In genomic region chr11:44534999-44535750, GRCm38 (mm10) we compare ENCODE assay signal across 22 mouse cellular contexts. TPM values are rescaled to one million over a fixed set of nuclear protein-coding genes. Genes with fewer than 3 reads are reported as not detected.
DNase-seq lines count a peak whose midpoint lies in the region; TF ChIP-seq lines count a peak whose summit lies in the region.
"Had no signal": no experiment of that assay in that cellular context is flagged by ENCODE, and none has a peak within 500 bp of the region (broad histone marks: within the 10 kb centered on the region; RNA-seq: fewer than 3 reads in every experiment).

No protein-coding gene starts in this region.

- 0 out of 2 replicates have a peak overlapping the region, but pooled peaks have one; percentile 35 for H3K27ac ChIP-seq in gastrocnemius, adult 2 months
- H3K27ac ChIP-seq: embryonic facial prominence, embryonic 13.5 days; forebrain, embryonic 13.5 days; heart, embryonic 13.5 days; hindbrain, embryonic 10.5 days; hindbrain, embryonic 15.5 days; liver, embryonic 14.5 days; lung, embryonic 15.5 days; midbrain, embryonic 12.5 days had no signal

- intact Hi-C loops in gastrocnemius, adult 2 months (cut with DNase I), result no loop called here

- peak; percentile 34 for DNase-seq in gastrocnemius, adult 2 months
- no peak for DNase-seq in gastrocnemius, postnatal 25 days
- DNase-seq in ovary, adult 18-20 months (ENCODE audit: low spot score), result peak; percentile 9
- no peak for DNase-seq in ovary, postnatal 14 days (ENCODE audit: low spot score)
- DNase-seq in MN1 (ENCODE audit: low spot score), result peak; percentile 30
- DNase-seq in fat pad, adult 2 months (ENCODE audit: extremely low read depth, low read depth, low spot score), result peak; percentile 56
- DNase-seq in thymus, postnatal 10 days (ENCODE audit: low spot score in 2 of 2), result no peak
- DNase-seq in spleen, postnatal 4 days (ENCODE audit: low spot score in 2 of 2), result no peak
- DNase-seq: adrenal gland, postnatal 10 days; cerebellum, adult 8-10 months; embryo, embryonic 11 days; heart, postnatal 10 days; kidney, adult 11 months; kidney, postnatal 36 days had no signal

- H3K4me3 ChIP-seq in gastrocnemius, adult 2 months, result no peak overlapping the region
- H3K4me3 ChIP-seq: embryonic facial prominence, embryonic 13.5 days; forebrain, embryonic 13.5 days; heart, embryonic 13.5 days; hindbrain, embryonic 10.5 days; hindbrain, embryonic 15.5 days; lung, embryonic 15.5 days; midbrain, embryonic 12.5 days had no signal

- TF ChIP-seq CTCF in gastrocnemius, adult 2 months (IDR thresholded peaks at IDR 0.05), result no peak

RNA-seq across cellular contexts. Expression of gene Rnf145, which starts 16.4 kb away (rescaled TPM):
- 1 to 10 TPM; 6.0 to 7.3 TPM for total RNA-seq in gastrocnemius, adult 2 months (2021)
- 10 to 100 TPM in 1 of 2 experiments, 1 to 10 TPM in 1; 8.1 to 10.9 TPM for total RNA-seq in gastrocnemius, postnatal 25 days (2021)

Comparison
In these comparisons a context has a peak if more than half of its experiments do, and no peak if none do; other contexts are left out.
1. DNase-seq: peak in gastrocnemius, adult 2 months (single experiment), ovary, adult 18-20 months (single experiment), MN1 (single experiment) and fat pad, adult 2 months (single experiment); none in gastrocnemius, postnatal 25 days (single experiment), ovary, postnatal 14 days (single experiment), thymus, postnatal 10 days (0 of 2) and spleen, postnatal 4 days (0 of 2).